Mouse (Mus musculus) embryo, embryonic 10 days (tissue): ENCODE data around the gene Mlst8.
"Not testable (repeated sequence)": the region's sequence is repeated elsewhere in the genome, so short reads cannot be mapped to it uniquely, and the experiment has no call there.

Source experiments
- DNase-seq: peaks from one replicate; pipeline ENCODE4 v3.0.0-alpha.2; 2015; ENCODE audit warnings: low spot score

Mlst8 gene

GRCm38 (mm10) chr17:24426471-24427169 lies 52.3 kb downstream of the Mlst8 start, which contains the start of gene Eci1:
Gene Eci1, plus strand, starts transcription at chr17:24426641.
- peak; percentile 95 for DNase-seq

- DNase-seq: no peak
Observed at GRCm38 (mm10) chr17:24425905-24426304, 53.0 kb downstream of the Mlst8 start.

GRCm38 (mm10) chr17:24425326-24425725 lies 53.6 kb downstream of the Mlst8 start:
- DNase-seq: not testable (repeated sequence)

- DNase-seq: no peak
Observed at GRCm38 (mm10) chr17:24424489-24424888, 54.4 kb downstream of the Mlst8 start.
